Mouse (Mus musculus) liver, postnatal 0 days (tissue): ENCODE results near the gene Olfr963. TPM values are rescaled to one million over a fixed set of nuclear protein-coding genes. Genes with fewer than 3 reads are reported as not detected.
"Not testable (repeated sequence)": the region's sequence is repeated elsewhere in the genome, so short reads cannot be mapped to it uniquely, and the experiment has no call there.

Experiments
- ATAC-seq: fragments of 200-750 bp; cut with Nextera tagmentation; 2 replicates; pipeline ENCODE4 v1.8.0; 2017; ENCODE audit warnings: mild to moderate bottlenecking, moderate library complexity
- DNase-seq: peaks from one replicate; pipeline ENCODE4 v3.0.0-alpha.2; 2016
- H3K27ac ChIP-seq: fragments of 300-500 bp; sonication (generic); 2 replicates; pipeline ENCODE4 v1.5.1; 2014; ENCODE audit warnings: antibody characterized with exemption, moderate library complexity, mild to moderate bottlenecking, low read depth
- H3K27me3 ChIP-seq: fragments of 300-500 bp; sonication (generic); 2 replicates; pipeline ENCODE4 v1.6.1; 2014; ENCODE audit warnings: low read length, control low read depth, mixed read lengths; ENCODE audit not compliant: insufficient read depth
- H3K36me3 ChIP-seq: fragments of 300-500 bp; sonication (generic); replicated peaks from 2 replicates; pipeline ENCODE4 v1.6.1; 2014; ENCODE audit warnings: mild to moderate bottlenecking, control low read depth, low read length, moderate library complexity, mixed read lengths; ENCODE audit not compliant: insufficient read depth
- H3K4me1 ChIP-seq: fragments of 300-500 bp; sonication (generic); 2 replicates; pipeline ENCODE4 v1.6.1; 2014; ENCODE audit warnings: antibody characterized with exemption, mild to moderate bottlenecking, control low read depth; ENCODE audit not compliant: insufficient read depth
- H3K4me2 ChIP-seq: fragments of 300-500 bp; sonication (generic); 2 replicates; pipeline ENCODE4 v1.6.1; 2014; ENCODE audit warnings: low read depth, mild to moderate bottlenecking, low read length, moderate library complexity, mixed read lengths
- H3K4me3 ChIP-seq: fragments of 300-500 bp; sonication (generic); 2 replicates; pipeline ENCODE4 v1.5.1; 2014; ENCODE audit warnings: low read depth, low read length
- H3K9ac ChIP-seq: fragments of 300-500 bp; sonication (generic); replicated peaks from 2 replicates; pipeline ENCODE4 v1.6.1; 2014; ENCODE audit warnings: mild to moderate bottlenecking, moderate library complexity
- H3K9me3 ChIP-seq: fragments of 300-500 bp; sonication (generic); 2 replicates; pipeline ENCODE4 v1.6.1; 2016; ENCODE audit warnings: mild to moderate bottlenecking, control low read depth, low read length, mixed read lengths
- CTCF ChIP-seq: sonication (generic); IDR thresholded peaks from 2 replicates; pipeline ENCODE4 v1.5.1; 2016; ENCODE audit warnings: antibody characterized with exemption, low read depth
- EP300 ChIP-seq: IDR thresholded peaks from 2 replicates; pipeline ENCODE4 v1.6.1; 2016; ENCODE audit warnings: antibody characterized with exemption, low read depth, mild to moderate bottlenecking
- WGBS: fragments of 180-500 bp; shearing (Covaris S2); extraction: QIAGEN DNeasy Blood & Tissue Kit; methylation state at CpG from one replicate; pipeline ENCODE4 v1.1.7; 2014; ENCODE audit not compliant: insufficient replicate concordance; 5-methylcytosine and 5-hydroxymethylcytosine counted together
- polyA plus RNA-seq: library from polyadenylated mRNA; unstranded; fragments of >200 nt; fragmentation: Nextera tagmentation; extraction: Ambion mirVana; gene quantifications from 2 replicates; pipeline ENCODE4 v1.2.1, GENCODE M21; 2015

The Olfr963 gene
- polyA plus RNA-seq, 1 experiment from 2014 or later, result not detected

- Histone ChIP-seq H3K9ac (no peak within 1 kb of the TSS), H3K4me1 (no peaks in the 10 kb centered on the region), H3K27me3 (no peaks in the 10 kb centered on the region), H3K27ac (no peak within 1 kb of the TSS), H3K9me3 (no peaks in the 10 kb centered on the region), H3K4me2 (no peak within 1 kb of the TSS), H3K36me3 (no peaks in the 10 kb centered on the region), H3K4me3 (no peak within 1 kb of the TSS)
- ATAC-seq, result no peak
- TF ChIP-seq EP300, result no peak
- TF ChIP-seq CTCF, result no peak
- no peak for DNase-seq
These were observed 22.2 kb upstream of the Olfr963 start, which contains the start of gene Olfr961 for GRCm38 (mm10) chr9:39644785-39645184. Gene Olfr961 (plus strand): TSS chr9:39645085.

- Histone ChIP-seq H3K36me3 (no peaks in the 10 kb centered on the region), H3K4me1 (no peaks in the 10 kb centered on the region), H3K4me3 (no peak overlapping the region), H3K27me3 (no peaks in the 10 kb centered on the region), H3K4me2 (no peak overlapping the region), H3K9me3 (no peaks in the 10 kb centered on the region), H3K27ac (no peak overlapping the region), H3K9ac (no peak overlapping the region)
- DNase-seq, result no peak
- 78% methylated on average over 4 of the region's 4 CpGs for WGBS
- ATAC-seq, result no peak
- TF ChIP-seq EP300, result no peak
- TF ChIP-seq CTCF, result no peak
These were observed 19.6 kb upstream of the Olfr963 start for GRCm38 (mm10) chr9:39647382-39647781.

GRCm38 (mm10) chr9:39654756-39655396, 12.1 kb upstream of the Olfr963 start:
- Histone ChIP-seq H3K27me3 (no peaks in the 10 kb centered on the region), H3K27ac (no peak overlapping the region), H3K36me3 (no peaks in the 10 kb centered on the region), H3K9ac (no peak overlapping the region), H3K4me3 (no peak overlapping the region), H3K4me2 (no peak overlapping the region), H3K4me1 (no peaks in the 10 kb centered on the region), H3K9me3 (no peaks in the 10 kb centered on the region)
- DNase-seq (no peak), ATAC-seq (no peak)
- 68% methylated on average over 6 of the region's 6 CpGs for WGBS
- no peak for TF ChIP-seq CTCF
- TF ChIP-seq EP300, result no peak

- WGBS, result 52% methylated on average over 2 of the region's 2 CpGs
- Histone ChIP-seq H3K9ac (no peak overlapping the region), H3K4me2 (no peak overlapping the region), H3K27me3 (no peaks in the 10 kb centered on the region), H3K4me1 (no peaks in the 10 kb centered on the region), H3K36me3 (no peaks in the 10 kb centered on the region), H3K4me3 (no peak overlapping the region), H3K27ac (no peak overlapping the region), H3K9me3 (no peaks in the 10 kb centered on the region)
- no peak for DNase-seq
- no peak for TF ChIP-seq CTCF
- TF ChIP-seq EP300, result no peak
- no peak for ATAC-seq
These were observed 2.7 kb downstream of the Olfr963 start for GRCm38 (mm10) chr9:39669723-39670122.

- 68% methylated on average over 2 of the region's 2 CpGs for WGBS
- Histone ChIP-seq H3K27ac (no peak overlapping the region), H3K9me3 (no peaks in the 10 kb centered on the region), H3K27me3 (no peaks in the 10 kb centered on the region), H3K4me3 (no peak overlapping the region), H3K36me3 (no peaks in the 10 kb centered on the region), H3K4me2 (no peak overlapping the region), H3K9ac (no peak overlapping the region), H3K4me1 (no peaks in the 10 kb centered on the region)
- no peak for TF ChIP-seq EP300
- no peak for TF ChIP-seq CTCF
- DNase-seq (no peak), ATAC-seq (no peak)
These were observed 7.8 kb downstream of the Olfr963 start for GRCm38 (mm10) chr9:39674820-39675219.

GRCm38 (mm10) chr9:39678557-39678956, 11.6 kb downstream of the Olfr963 start:
- Histone ChIP-seq H3K36me3 (no peaks in the 10 kb centered on the region), H3K4me3 (no peak overlapping the region), H3K27me3 (no peaks in the 10 kb centered on the region), H3K4me1 (no peaks in the 10 kb centered on the region), H3K9ac (no peak overlapping the region), H3K9me3 (no peaks in the 10 kb centered on the region), H3K4me2 (no peak overlapping the region), H3K27ac (no peak overlapping the region)
- no peak for TF ChIP-seq EP300
- no peak for TF ChIP-seq CTCF
- ATAC-seq (no peak), DNase-seq (no peak)
- 65% methylated on average over 2 of the region's 2 CpGs for WGBS

GRCm38 (mm10) chr9:39679280-39679679, 12.3 kb downstream of the Olfr963 start:
- no peaks in the 10 kb centered on the region for H3K27me3 ChIP-seq
- no peaks in the 10 kb centered on the region for H3K4me1 ChIP-seq
- DNase-seq (no peak), ATAC-seq (no peak)
- H3K9me3 ChIP-seq, result no peaks in the 10 kb centered on the region
- 37% methylated on average over 2 of the region's 2 CpGs for WGBS
- no peak overlapping the region for H3K4me3 ChIP-seq
- no peak overlapping the region for H3K27ac ChIP-seq
- H3K36me3 ChIP-seq, result no peaks in the 10 kb centered on the region
- no peak overlapping the region for H3K9ac ChIP-seq
- no peak overlapping the region for H3K4me2 ChIP-seq
- TF ChIP-seq CTCF, result no peak
- TF ChIP-seq EP300, result no peak

- H3K27me3 ChIP-seq, H3K4me1 ChIP-seq, H3K36me3 ChIP-seq, H3K9ac ChIP-seq, ATAC-seq, H3K27ac ChIP-seq, DNase-seq, H3K9me3 ChIP-seq, H3K4me2 ChIP-seq, H3K4me3 ChIP-seq: not testable (repeated sequence)
- 72% methylated on average over 7 of the region's 8 CpGs for WGBS
These were observed 34.1 kb downstream of the Olfr963 start for GRCm38 (mm10) chr9:39701123-39701522.
